Mouse (Mus musculus): ENCODE measurements around the gene Dysf.

DNA sequence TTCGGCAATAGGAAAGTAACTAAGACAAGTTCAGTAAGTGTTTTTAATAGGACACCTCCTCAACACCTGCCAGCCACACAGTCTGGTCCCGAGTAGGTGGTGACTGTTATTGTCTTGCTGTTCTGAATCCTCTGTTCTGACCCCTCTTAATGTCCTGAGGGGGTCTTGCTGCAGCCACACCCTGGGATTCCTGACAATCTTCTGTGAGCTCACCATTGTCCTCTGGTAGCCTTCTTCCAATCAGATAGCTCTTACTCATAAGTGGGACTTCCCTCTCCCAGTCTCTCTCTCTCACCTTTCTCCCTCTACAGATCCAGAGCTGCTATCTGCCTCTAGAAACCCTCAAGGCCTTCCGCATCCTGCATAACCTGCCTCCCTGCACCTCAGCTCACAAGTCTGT is 36.3 kb downstream of the Dysf start:
- TF ChIP-seq POLR2A (IDR thresholded peaks at IDR 0.05; ENCODE audit: low read depth, low read length) (no peak), ZNF384 (IDR thresholded peaks at IDR 0.05; ENCODE audit: low read depth, low read length) (no peak), CHD1 (IDR thresholded peaks at IDR 0.05; ENCODE audit: low read depth, low read length) (no peak), CTCF (conservative IDR thresholded peaks at IDR 0.05 in 1 of 2, IDR thresholded peaks at IDR 0.05 in 1 of 2; ENCODE audit: low read depth in 2 of 2, low read length in 2 of 2) (no peak), MAFK (IDR thresholded peaks at IDR 0.05; ENCODE audit: insufficient replicate concordance, low read length) (no peak), MAX (IDR thresholded peaks at IDR 0.05; ENCODE audit: low read length) (no peak), EP300 (IDR thresholded peaks at IDR 0.05; ENCODE audit: low read length) (no peak), IRF4 (IDR thresholded peaks at IDR 0.05; ENCODE audit: low read depth, low read length) (no peak), ZKSCAN1 (IDR thresholded peaks at IDR 0.05; ENCODE audit: borderline replicate concordance, low read depth, low read length) (no peak), KAT2A (IDR thresholded peaks at IDR 0.05; ENCODE audit: insufficient replicate concordance, low read length) (no peak), TBP (conservative IDR thresholded peaks at IDR 0.05; ENCODE audit: low read depth, low read length) (no peak), POLR2AphosphoS2 (IDR thresholded peaks at IDR 0.05; ENCODE audit: low read depth, low read length) (no peak), JUND (conservative IDR thresholded peaks at IDR 0.05; ENCODE audit: low read depth, low read length) (no peak)
